Mouse (Mus musculus) c-Kit-positive CD71-negative TER-119-negative erythroid progenitor cells, embryonic 14.5 days (primary cell): ENCODE measurements at regions not wholly inside any gene's neighbourhood (a gene's known extent, or its start where the extent isn't known, plus 50 kb on each side); places are given as distances from the start of the nearest gene placed in this dataset.

Experiments
- DNase-seq: peaks from one replicate; pipeline ENCODE4 v3.0.0-alpha.2; 2013; ENCODE audit warnings: low read depth

DNA sequence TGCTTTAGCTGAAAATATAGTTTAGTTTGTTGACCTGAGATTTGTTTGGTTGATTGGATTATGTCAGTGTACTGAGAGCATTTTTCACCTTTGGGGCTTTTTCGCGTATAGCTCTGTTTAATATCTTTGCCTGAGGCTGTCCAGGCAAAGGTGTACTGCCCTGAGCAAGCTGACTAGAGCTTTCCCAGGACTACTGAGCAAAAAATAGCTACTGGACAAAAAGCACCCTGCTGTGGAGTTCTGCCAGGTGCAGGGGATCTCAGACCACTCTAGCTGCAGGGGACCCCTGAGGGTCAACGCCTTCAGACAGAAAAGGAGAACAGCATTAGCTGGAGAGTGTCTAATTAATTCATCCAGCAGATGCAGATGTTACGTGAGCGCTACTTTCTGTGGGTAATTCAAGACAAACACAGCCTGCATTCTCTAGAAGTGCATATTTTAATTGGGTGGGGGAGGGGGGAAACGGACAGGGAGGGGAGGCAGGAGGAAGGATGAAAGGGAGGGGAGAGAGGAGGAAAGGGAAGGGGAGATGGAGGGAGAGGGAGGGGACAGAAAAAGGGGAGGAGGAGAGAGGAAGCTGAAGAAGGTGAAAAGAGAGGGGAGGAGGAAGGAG is 61.7 kb downstream of the Thnsl1 start:
- no peak for DNase-seq

DNA sequence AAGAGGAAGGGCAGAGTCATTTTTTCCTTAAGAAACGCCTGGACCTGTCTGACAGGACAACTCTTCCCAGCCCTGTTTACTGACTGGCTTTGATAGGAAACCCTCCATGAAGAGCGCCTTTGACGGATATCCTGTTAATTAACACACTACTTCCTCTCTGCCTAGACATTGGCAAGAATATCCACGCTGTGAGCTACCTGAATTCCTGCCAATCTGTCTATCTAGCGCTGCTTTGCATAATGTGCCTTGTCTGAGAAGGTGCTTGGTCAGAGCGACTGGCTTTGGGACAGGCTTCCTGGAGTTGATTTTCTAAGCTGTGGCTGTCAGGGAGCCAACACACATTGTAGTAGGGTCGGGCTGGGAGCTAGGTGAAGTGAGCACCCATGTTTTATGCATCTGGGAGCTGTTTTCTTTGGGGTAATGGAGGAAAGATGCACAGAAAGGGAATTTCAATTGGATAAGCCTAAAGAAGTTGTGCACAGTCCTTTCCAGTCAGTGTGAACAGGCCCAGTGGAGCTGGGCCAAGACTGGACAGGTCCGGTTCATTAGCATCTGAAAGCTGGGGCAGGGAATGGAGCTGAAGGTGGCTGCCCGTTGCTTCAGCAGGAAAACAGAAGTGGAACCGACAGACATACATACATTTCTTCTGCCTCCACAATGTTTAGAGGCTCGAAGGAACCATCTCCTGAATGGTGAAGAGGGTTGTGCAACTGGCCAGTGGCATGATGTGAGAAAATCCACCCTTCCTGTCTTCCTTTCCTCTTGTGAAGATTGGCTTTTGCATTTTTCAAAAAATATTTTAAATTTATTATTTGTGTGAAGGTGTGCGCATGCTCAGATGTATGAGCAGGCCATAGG is 64.7 kb downstream of the Thnsl1 start:
- DNase-seq: no peak

DNA sequence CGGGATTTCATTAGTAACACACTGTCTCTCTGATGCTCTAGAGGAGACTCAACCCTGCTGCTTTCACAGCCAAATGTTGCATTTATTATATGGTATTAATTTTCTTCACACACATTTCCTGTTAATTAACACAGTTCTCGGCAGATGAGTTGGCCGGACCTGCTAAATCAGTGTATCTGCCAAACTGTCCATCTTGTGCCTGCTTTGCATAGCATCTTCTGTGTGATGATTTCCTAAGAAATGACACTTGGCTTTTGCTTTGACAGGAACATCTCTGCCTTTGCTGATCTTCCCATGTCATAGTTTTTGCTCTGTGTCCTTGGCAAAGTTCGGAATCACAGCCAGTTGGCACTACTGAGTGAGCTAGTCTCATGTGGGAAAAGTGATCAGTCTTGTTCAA is 67.9 kb downstream of the Thnsl1 start:
- no peak for DNase-seq

DNA sequence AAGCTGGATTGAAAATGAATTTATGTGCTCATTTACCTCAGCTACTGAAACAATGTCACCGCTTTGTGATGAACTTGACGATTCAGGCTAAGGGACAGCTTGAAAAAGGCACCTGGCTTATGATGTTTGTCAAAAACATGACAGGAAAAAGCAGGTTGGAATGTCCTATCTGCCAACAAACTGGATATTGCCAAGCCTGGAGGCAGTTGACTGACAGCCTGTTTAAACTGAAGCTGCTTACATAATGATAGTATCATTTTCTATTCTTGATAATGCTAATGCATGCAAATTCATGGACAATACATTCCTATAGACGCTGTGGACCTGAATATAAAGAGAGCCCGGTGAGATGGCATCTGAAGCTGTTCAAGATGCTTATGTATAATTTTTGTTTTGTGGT is 69.8 kb downstream of the Thnsl1 start:
- DNase-seq: no peak

DNA sequence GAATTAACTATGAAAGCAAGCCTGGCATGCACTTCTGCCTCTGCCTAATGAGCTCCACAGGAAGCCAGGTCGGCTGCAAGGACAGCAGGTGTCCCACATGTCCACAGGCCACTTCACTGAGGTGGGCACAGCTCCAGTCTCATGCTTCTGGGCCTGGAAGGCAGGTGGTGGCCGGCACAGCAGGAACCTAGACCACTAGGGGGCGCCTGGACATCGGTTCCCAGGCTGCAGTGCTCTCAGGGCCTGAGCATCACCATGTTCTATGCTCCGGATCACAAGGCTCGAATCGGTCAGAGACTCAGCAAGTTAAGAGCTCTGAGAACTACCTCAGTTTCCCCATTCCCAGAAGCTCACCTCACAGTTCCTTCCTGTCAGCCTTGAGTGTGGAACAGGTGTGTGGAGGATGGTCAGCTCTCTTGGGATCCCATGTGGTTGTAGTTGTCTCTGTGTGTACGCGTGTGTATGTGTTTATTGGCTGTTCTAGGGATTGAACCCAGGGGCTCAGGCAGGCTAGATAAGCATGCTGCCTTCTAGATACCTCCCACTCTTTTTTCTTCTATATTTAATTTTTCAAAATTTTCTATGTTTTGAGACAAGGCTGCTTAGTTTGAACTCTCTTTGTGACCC is 75.4 kb downstream of the Thnsl1 start:
- DNase-seq: peak; percentile 24

DNA sequence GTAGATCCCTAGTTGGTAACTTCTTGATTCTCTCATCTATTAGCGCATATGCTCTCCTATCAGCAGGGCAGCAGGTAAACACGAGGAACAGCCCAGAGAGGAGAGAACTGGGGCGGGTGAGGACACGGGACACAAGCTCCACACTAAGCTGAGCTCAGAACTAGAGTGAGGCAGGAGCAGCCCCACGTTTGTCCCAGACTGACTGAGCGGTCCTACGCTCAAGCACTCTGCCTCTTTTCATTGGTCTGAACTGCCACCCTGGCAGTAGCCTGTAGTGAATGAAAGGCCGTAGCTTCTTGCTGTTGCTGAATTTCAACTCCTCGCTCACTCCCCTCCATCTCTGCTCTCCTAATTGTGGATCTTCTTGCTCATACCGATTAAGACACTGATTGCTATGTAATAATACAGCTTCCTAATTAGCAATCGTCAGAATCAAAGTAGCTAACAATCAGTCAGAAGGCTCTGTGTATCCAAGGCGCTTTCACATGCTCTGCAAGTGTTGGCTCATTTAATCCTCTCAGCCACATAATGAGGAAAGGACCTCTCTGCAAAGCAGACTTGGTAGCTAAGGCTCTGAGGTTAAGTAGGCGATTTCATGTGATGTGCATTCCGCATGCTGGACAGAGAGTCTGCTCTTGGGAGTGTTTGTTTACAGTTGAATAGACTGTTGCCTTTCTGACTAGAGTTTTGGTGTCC is 77.1 kb downstream of the Thnsl1 start:
- DNase-seq: no peak

DNA sequence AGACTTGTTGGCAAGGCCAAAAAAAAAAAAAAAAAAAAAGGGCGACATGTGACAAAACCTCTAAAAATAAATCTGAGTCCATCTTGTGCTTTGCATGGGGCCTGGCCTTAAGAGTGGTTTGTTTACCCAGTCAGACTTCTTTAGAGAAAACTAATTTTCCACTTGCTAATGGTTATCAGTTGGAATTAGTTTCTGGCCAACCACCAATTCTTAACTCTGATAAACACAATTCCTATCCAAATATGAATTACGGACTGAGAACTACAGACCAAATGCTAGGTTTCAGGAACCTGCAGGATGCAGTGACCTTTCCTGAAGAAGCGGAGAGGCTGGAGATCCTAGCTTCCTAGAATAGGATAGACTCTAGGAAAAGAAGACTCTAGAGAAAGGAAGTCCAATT is 79.4 kb downstream of the Thnsl1 start:
- no peak for DNase-seq

DNA sequence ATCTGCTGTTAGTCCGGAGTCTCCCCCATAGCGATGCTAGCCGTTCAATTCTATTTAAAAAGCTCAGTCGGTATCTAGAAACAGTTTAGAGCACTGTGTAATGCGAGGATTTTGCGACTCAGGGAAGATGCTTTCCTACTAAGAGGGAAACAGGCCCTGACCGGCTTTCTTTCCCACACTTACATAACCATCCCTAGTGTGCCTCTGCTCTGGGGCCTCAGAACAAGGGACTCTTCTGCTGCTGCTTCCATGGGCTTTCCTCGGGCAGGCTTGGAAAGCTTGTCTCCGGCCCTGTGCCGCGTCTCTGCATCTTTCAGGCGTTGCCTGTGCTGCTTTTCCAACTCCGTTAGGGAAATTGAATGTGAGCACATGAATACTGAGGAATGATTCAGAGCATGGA is 79.6 kb upstream of the Gpr158 start:
- DNase-seq: no peak

DNA sequence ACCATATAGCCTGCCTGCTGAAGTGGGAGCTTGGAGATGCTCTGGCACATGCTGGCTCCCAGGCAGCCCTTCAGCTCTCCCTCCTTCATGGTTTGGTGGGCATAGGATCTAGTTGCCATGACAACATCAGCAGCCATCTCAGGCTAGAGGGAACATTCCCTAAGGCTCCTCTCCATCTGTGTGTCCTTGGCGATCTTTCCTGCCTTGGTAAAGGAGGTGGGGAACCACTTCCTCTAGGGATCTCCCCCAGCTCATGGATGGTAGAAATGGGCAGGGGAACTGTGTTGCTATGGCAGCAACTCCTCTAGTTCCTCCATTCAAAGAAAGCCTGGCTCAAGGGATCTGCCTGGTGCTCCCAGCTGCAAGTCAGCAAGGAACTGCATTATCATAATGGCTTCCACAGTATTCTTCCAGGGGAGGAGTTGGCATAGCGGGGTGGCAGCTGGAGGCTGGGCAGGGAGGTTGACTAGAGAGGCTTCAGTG is 74.6 kb upstream of the Gpr158 start:
- DNase-seq: no peak

DNA sequence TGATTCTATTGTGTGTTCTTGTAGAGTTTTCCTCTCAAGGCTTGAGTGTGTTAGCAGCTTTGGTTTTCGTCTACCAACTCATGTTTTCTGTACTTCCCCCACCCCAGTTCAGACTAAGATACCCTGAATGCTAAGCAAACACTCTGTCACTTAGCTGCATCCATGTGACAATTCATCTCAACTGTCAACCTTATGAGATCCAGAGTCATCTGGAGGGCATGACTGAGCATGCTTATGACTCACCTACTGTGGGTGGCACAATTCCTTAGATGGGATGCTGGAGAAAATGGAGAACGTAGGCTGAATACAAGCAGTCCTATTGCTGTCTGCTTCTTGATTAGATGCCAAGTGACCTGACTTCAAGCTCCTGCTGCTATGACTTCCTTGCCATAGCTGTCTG is 73.3 kb upstream of the Gpr158 start:
- no peak for DNase-seq

DNA sequence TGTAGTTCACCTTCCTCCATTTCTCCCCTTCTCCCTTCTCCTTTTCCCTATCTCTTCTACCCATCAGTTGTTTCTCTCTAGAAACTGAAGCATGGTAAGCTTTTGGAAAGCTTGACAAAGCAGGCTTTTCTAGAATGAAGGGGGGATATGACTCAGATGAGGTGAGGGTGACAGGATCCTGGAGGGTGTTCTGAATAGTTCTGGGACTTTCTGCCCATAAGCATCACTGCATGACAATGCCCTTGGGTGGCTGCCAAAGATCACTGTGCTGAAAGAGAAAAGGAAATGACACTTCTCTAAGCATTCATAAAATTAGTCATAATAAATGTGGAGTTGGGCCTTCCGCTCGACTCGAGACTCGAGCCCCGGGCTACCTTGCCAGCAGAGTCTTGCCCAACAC is 67.7 kb upstream of the Gpr158 start:
- no peak for DNase-seq
